Mouse (Mus musculus): ENCODE results near the gene Slc37a1.

GRCm38 (mm10) chr17:31348129-31348528 lies 61.5 kb downstream of the Slc37a1 start:
- TF ChIP-seq POLR2A (IDR thresholded peaks at IDR 0.05; ENCODE audit: extremely low read depth, insufficient read depth, low read length) (no peak), CTCF (IDR thresholded peaks at IDR 0.05; ENCODE audit: extremely low read depth, insufficient read depth, low read length) (no peak)

Measured in cortical plate, adult 2 months (tissue).